Mouse (Mus musculus) neural tube, embryonic 15.5 days (tissue): ENCODE results near the gene Laptm5. TPM values are rescaled to one million over a fixed set of nuclear protein-coding genes. Genes with fewer than 3 reads are reported as not detected.

Experiments used
- ATAC-seq: fragments of 200-750 bp; cut with Nextera tagmentation; 2 replicates; pipeline ENCODE4 v1.8.0; 2017; ENCODE audit warnings: mild to moderate bottlenecking, moderate TSS enrichment, moderate library complexity; ENCODE audit not compliant: low FRiP score
- H3K27ac ChIP-seq: fragments of 300-500 bp; sonication (generic); replicated peaks from 2 replicates; pipeline ENCODE4 v1.5.1; 2015; ENCODE audit warnings: mild to moderate bottlenecking, inconsistent platforms
- H3K27me3 ChIP-seq: fragments of 300-500 bp; sonication (generic); replicated peaks from 2 replicates; pipeline ENCODE4 v1.6.1; 2015; ENCODE audit warnings: inconsistent platforms
- H3K36me3 ChIP-seq: fragments of 300-500 bp; sonication (generic); 2 replicates; pipeline ENCODE4 v1.6.1; 2015; ENCODE audit warnings: inconsistent platforms
- H3K4me1 ChIP-seq: fragments of 300-500 bp; sonication (generic); 2 replicates; pipeline ENCODE4 v1.6.1; 2015; ENCODE audit warnings: inconsistent platforms
- H3K4me2 ChIP-seq: fragments of 300-500 bp; sonication (generic); 2 replicates; pipeline ENCODE4 v1.6.1; 2015; ENCODE audit warnings: inconsistent platforms, mild to moderate bottlenecking, moderate library complexity
- H3K4me3 ChIP-seq: fragments of 300-500 bp; sonication (generic); replicated peaks from 2 replicates; pipeline ENCODE4 v1.5.1; 2015; ENCODE audit warnings: mild to moderate bottlenecking, inconsistent platforms
- H3K9ac ChIP-seq: fragments of 300-500 bp; sonication (generic); replicated peaks from 2 replicates; pipeline ENCODE4 v1.6.1; 2015; ENCODE audit warnings: mild to moderate bottlenecking, inconsistent platforms
- H3K9me3 ChIP-seq: fragments of 300-500 bp; sonication (generic); replicated peaks from 2 replicates; pipeline ENCODE4 v1.6.1; 2016; ENCODE audit warnings: inconsistent platforms
- whole genome bisulfite sequencing: fragments of 180-500 bp; shearing (Covaris S2); methylation state at CpG from one replicate; pipeline ENCODE4 v1.1.7; 2015; ENCODE audit warnings: mixed read lengths; 5-methylcytosine and 5-hydroxymethylcytosine counted together
- polyA plus RNA-seq: library from polyadenylated mRNA; unstranded; fragments of >200 nt; fragmentation: Nextera tagmentation; extraction: Ambion mirVana; gene quantifications from 2 replicates; pipeline ENCODE4 v1.2.1, GENCODE M21; 2015

Gene Laptm5
- polyA plus RNA-seq, 1 experiment from 2014 or later, result 29.8 TPM

DNA sequence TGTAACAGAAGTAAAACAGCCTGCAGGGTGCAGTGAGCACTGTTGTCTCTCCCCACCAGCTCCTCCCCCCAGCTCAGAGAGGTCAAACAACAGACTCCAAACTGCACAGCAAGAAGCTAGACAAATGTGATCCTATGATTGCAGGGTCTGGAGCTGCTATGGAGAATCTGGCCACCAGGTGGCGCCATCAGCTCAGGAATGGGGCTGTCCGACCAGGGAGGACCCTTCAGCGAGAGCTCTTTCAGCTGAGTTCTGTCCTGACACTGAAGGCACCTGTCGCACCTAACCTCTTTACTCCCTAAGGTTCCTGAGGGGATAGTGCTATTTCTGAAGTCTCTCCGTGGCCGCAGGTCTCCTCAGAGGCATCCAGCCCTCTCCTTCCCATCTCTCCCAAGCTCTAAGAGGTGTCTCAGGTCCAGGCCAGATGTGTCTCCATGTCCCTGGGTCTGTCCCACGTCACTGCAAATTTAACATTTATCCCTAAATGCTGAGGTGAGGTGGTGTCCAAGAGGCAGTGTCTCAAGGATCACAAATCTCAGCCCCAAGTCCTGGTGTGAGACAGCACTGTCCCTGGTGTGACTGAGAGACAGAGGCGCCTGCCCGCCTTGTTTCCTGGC is 47.3 kb downstream of the Laptm5 start:
- Histone ChIP-seq H3K9ac (no peak overlapping the region), H3K36me3 (no peaks in the 10 kb centered on the region), H3K4me3 (no peak overlapping the region), H3K27me3 (peaks cover 11% of the 10 kb centered on the region; the same call in 1 of the 2 replicates), H3K4me2 (no peak overlapping the region), H3K27ac (no peak overlapping the region), H3K9me3 (no peaks in the 10 kb centered on the region), H3K4me1 (no peaks in the 10 kb centered on the region)
- ATAC-seq, result peak; percentile 79; the same call in 1 of the 2 replicates
- 34% methylated on average over 9 of the region's 9 CpGs for WGBS

DNA sequence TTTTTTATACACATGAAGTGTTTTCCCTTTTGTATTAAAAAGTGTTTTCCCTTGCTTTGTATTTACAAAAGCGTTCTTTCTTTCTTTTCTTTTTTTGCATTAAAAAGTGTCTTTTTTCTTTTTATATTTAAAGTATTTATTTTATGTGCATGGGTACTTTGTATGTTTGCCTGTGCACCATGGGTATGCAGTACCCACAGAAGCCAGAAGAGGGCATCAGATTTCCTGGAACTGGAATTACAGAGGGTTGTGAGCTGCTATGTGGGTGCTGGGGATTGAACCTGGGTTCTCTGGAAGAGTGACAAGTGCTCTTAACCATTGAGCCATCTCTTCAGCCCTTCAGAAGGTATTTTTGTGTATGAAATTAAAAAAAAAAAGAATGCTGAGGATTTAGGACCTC is 58.4 kb downstream of the Laptm5 start:
- no peak for ATAC-seq
- H3K9me3 ChIP-seq, result no peaks in the 10 kb centered on the region
- no peak overlapping the region for H3K4me2 ChIP-seq
- no peak overlapping the region for H3K4me3 ChIP-seq
- no peak overlapping the region for H3K27ac ChIP-seq
- no peak overlapping the region for H3K9ac ChIP-seq
- WGBS, result 84% methylated on average over 1 of the region's 1 CpGs
- H3K36me3 ChIP-seq, result no peaks in the 10 kb centered on the region
- peaks cover 5% of the 10 kb centered on the region; the same call in 1 of the 2 replicates for H3K27me3 ChIP-seq
- H3K4me1 ChIP-seq, result peaks cover 8% of the 10 kb centered on the region; the same call in 1 of the 2 replicates

DNA sequence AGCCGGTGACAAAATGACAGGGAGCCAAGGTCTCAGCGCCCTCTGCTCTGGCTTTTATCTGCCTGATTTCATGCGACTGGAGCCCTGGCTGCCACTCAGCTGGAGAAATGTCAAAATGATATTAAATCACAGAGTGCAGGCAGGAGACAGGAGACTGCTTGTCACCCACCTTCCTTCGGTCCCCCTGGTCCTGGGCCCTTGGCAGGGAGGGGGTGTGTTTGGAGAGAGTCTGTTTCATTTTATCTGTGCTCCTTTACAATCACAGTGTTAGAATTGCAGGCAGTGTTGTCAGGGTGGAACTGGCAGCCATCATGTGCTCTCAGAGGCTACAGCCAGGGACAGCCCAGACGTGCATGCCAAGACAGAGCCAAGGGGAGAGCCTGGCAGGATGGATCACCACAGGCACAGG is 59.5 kb downstream of the Laptm5 start:
- no peaks in the 10 kb centered on the region for H3K27me3 ChIP-seq
- H3K4me1 ChIP-seq, result peaks cover 8% of the 10 kb centered on the region
- 66% methylated on average over 5 of the region's 5 CpGs for WGBS
- H3K27ac ChIP-seq, result peak overlapping the region; percentile 49
- peak; percentile 81 for ATAC-seq
- no peak overlapping the region for H3K9ac ChIP-seq
- H3K9me3 ChIP-seq, result no peaks in the 10 kb centered on the region
- no peaks in the 10 kb centered on the region for H3K36me3 ChIP-seq
- H3K4me2 ChIP-seq, result no peak overlapping the region
- H3K4me3 ChIP-seq, result no peak overlapping the region

DNA sequence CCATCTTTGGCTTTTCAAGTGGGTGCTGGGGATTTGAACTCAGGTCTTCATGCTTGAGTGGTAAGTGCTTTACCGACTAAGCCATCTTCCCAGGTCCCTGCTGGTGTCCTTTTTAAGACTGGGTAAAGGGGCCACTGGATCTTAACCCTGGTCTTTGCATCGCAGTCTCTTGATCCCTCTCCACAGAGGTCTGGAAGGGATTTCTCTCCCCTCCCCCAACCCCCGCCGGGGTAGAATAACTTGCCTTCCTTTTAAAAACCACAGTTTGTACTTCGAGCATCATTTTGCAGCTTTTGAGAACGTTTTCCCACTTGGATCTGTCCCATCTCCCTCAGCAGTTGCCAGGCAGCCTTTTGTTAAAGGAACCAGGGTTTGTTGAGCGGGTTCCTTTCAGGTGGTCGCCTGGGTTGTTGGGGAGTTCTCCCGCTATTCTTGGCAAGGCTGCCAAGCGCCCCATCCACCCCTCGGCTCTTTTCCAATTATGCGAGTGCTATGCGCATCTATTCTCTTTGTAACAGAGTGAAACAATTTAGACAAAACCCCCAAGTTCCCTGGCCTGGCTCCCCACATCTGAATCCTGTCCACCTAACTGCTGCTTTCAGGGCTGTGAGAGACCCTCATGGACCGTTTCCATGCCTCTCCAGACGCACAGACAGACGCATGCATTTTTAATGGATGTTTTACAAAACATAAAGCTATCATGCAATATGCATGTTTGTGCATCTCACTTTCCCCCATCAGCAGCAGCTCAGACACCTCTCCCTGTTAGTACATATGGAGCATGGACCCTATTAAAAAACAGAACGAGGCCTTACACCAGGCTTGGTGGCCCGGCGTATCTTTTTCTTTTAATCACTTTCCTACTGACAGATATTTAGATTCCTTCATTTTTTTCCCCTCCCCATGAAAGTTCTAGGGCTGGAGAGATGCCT is 60.7 kb downstream of the Laptm5 start:
- peak; percentile 53; the same call in 1 of the 2 replicates for ATAC-seq
- H3K27me3 ChIP-seq, result no peaks in the 10 kb centered on the region
- H3K4me1 ChIP-seq, result peaks cover 8% of the 10 kb centered on the region
- no peak overlapping the region for H3K4me2 ChIP-seq
- WGBS, result 47% methylated on average over 19 of the region's 19 CpGs
- H3K9me3 ChIP-seq, result no peaks in the 10 kb centered on the region
- H3K4me3 ChIP-seq, result no peak overlapping the region
- peak overlapping the region; percentile 64 for H3K27ac ChIP-seq
- no peak overlapping the region for H3K9ac ChIP-seq
- no peaks in the 10 kb centered on the region for H3K36me3 ChIP-seq

DNA sequence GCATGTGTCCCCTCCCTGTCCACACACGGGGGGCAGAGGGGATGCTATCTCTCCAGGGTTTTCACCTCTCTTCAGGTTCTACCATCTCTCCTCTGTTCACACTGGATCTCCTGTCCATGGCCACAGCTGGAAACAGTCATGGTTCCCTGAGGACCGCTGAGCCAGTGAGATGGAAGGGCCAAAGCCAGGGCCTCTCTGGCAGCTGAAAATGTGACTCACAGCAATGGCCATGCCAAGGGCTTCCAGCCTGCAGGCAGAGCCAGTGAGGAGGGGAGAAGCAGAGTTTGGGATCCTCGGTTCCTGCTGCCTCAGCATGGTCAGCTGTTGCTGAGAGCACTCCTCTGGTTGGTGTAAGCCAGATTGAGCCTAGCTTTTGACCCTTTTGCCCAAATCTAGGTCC is 66.1 kb downstream of the Laptm5 start:
- no peak overlapping the region for H3K4me3 ChIP-seq
- no peak for ATAC-seq
- 80% methylated on average over 3 of the region's 3 CpGs for WGBS
- no peaks in the 10 kb centered on the region for H3K9me3 ChIP-seq
- no peak overlapping the region for H3K9ac ChIP-seq
- H3K27me3 ChIP-seq, result no peaks in the 10 kb centered on the region
- no peak overlapping the region for H3K27ac ChIP-seq
- H3K36me3 ChIP-seq, result no peaks in the 10 kb centered on the region
- no peaks in the 10 kb centered on the region; the same call in 1 of the 2 replicates for H3K4me1 ChIP-seq
- H3K4me2 ChIP-seq, result no peak overlapping the region

DNA sequence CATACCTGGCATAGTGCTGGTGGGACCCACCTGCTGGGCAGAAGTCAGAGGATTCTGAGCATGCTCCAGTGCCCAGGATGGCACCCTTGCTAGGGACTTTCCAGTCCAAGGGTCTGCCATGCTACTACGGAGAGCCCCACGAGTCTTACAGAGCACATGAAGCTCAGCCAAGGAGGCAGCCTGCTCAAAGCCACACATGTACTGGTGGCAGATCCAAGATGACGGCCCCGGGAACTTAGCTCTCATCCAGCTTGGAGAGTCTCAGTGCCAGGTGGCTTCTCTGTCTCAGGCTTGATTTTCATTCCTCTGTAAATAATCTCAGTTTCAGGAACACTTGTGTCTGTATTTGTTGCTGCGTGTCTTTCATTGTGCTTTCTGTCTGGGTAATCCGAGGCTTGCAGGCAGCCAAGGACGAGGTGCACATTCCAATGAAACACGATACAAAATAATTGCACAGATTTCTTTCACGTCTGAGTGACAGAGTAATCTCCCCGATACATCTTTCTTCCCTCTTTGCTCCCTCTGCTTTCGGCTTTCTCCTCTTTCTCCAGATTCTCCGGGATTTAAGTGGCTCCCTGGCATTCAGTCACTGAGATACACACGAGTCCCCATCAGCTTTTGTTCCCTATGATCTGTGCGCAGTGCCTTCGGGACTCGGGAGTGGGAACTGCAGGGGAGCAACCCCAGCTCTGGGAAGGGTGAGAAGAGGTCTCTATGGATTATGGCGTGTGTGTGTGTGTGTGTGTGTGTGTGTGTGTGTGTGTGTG is 71.7 kb downstream of the Laptm5 start:
- H3K9ac ChIP-seq, result no peak overlapping the region
- H3K9me3 ChIP-seq, result no peaks in the 10 kb centered on the region
- 72% methylated on average over 17 of the region's 17 CpGs for WGBS
- no peak overlapping the region for H3K27ac ChIP-seq
- no peak for ATAC-seq
- H3K27me3 ChIP-seq, result no peaks in the 10 kb centered on the region
- no peaks in the 10 kb centered on the region for H3K36me3 ChIP-seq
- H3K4me1 ChIP-seq, result 0 out of 2 replicates have a peak, but pooled peaks cover 3% of the 10 kb centered on the region
- H3K4me2 ChIP-seq, result no peak overlapping the region
- no peak overlapping the region for H3K4me3 ChIP-seq

Other genes starting within 250 kb of the Laptm5 start
- gene Pum1, start 249.8 kb upstream of the Laptm5 start, polyA plus RNA-seq, result 75.8 and 79.3 TPM in 2 replicates
- gene Sdc3, start 120.6 kb upstream of the Laptm5 start, polyA plus RNA-seq, result 117 and 130 TPM in 2 replicates
- gene Matn1, start 31.3 kb downstream of the Laptm5 start, polyA plus RNA-seq, result 3.0 and 10.8 TPM in 2 replicates